Mouse (Mus musculus) heart, postnatal 0 days (tissue): ENCODE data around the gene Lin28a. TPM values are rescaled to one million over a fixed set of nuclear protein-coding genes. Genes with fewer than 3 reads are reported as not detected.
A peak's percentile ranks its signal among the peaks of the same experiment; 100 is the strongest.

Experiments
- ATAC-seq: fragments of 200-750 bp; cut with Nextera tagmentation; 2 replicates; pipeline ENCODE4 v1.8.0; 2017; ENCODE audit warnings: low read depth, moderate number of reproducible peaks, moderate library complexity; ENCODE audit not compliant: insufficient read depth
- DNase-seq: peaks from one replicate; pipeline ENCODE4 v3.0.0-alpha.2; 2016; ENCODE audit warnings: low spot score
- H3K27ac ChIP-seq: fragments of 300-500 bp; sonication (generic); 2 replicates; pipeline ENCODE4 v1.5.1; 2014; ENCODE audit warnings: low read depth, mild to moderate bottlenecking
- H3K27me3 ChIP-seq: fragments of 300-500 bp; sonication (generic); 2 replicates; pipeline ENCODE4 v1.6.1; 2014; ENCODE audit warnings: low read length, mixed read lengths; ENCODE audit not compliant: control insufficient read depth, insufficient read depth
- H3K36me3 ChIP-seq: fragments of 300-500 bp; sonication (generic); replicated peaks from 2 replicates; pipeline ENCODE4 v1.6.1; 2014; ENCODE audit warnings: low read length, mixed read lengths; ENCODE audit not compliant: control insufficient read depth, insufficient read depth
- H3K4me1 ChIP-seq: fragments of 300-500 bp; sonication (generic); 2 replicates; pipeline ENCODE4 v1.6.1; 2014; ENCODE audit warnings: antibody characterized with exemption; ENCODE audit not compliant: control insufficient read depth, insufficient read depth
- H3K4me2 ChIP-seq: fragments of 300-500 bp; sonication (generic); 2 replicates; pipeline ENCODE4 v1.6.1; 2014; ENCODE audit warnings: low read depth, mild to moderate bottlenecking, low read length, moderate library complexity
- H3K4me3 ChIP-seq: fragments of 300-500 bp; sonication (generic); 2 replicates; pipeline ENCODE4 v1.5.1; 2014; ENCODE audit warnings: low read depth, low read length
- H3K9ac ChIP-seq: fragments of 300-500 bp; sonication (generic); replicated peaks from 2 replicates; pipeline ENCODE4 v1.6.1; 2014; ENCODE audit warnings: low read depth, low read length, mixed read lengths
- H3K9me3 ChIP-seq: fragments of 300-500 bp; sonication (generic); replicated peaks from 2 replicates; pipeline ENCODE4 v1.6.1; 2016; ENCODE audit warnings: low read length; ENCODE audit not compliant: control insufficient read depth
- CTCF ChIP-seq: IDR thresholded peaks from 2 replicates; pipeline ENCODE4 v1.5.1; 2016; ENCODE audit warnings: antibody characterized with exemption, control low read depth, low read depth
- EP300 ChIP-seq: IDR thresholded peaks from 2 replicates; pipeline ENCODE4 v1.6.1; 2016; ENCODE audit warnings: antibody characterized with exemption, low read depth
- WGBS: fragments of 180-500 bp; shearing (Covaris S2); extraction: QIAGEN DNeasy Blood & Tissue Kit; methylation state at CpG from one replicate; pipeline ENCODE4 v1.1.7; 2014; 5-methylcytosine and 5-hydroxymethylcytosine counted together
- polyA plus RNA-seq: library from polyadenylated mRNA; unstranded; fragments of >200 nt; fragmentation: Nextera tagmentation; extraction: Ambion mirVana; gene quantifications from 2 replicates; pipeline ENCODE4 v1.2.1, GENCODE M21; 2015
- total RNA-seq: library from RNA; depleted of rRNA; stranded (reverse); fragments of >200 nt; gene quantifications from 2 replicates; pipeline ENCODE4 v1.2.3, GENCODE M21; 2014; ENCODE audit warnings: low replicate concordance

The Lin28a gene
- total and polyA plus RNA-seq, 2 experiments from 2014 or later, result 0.10 TPM; not detected in 1

GRCm38 (mm10) chr4:134019210-134019609, 569 bp upstream of the Lin28a start:
- no peak overlapping the region for H3K27ac ChIP-seq
- TF ChIP-seq CTCF, result no peak
- TF ChIP-seq EP300, result no peak
- H3K4me2 ChIP-seq, result no peak overlapping the region
- WGBS, result 0% methylated on average over 7 of the region's 10 CpGs
- H3K27me3 ChIP-seq, result peaks cover 58% of the 10 kb centered on the region
- H3K36me3 ChIP-seq, result no peaks in the 10 kb centered on the region
- no peak for ATAC-seq
- DNase-seq, result no peak
- no peak overlapping the region for H3K4me3 ChIP-seq
- no peak overlapping the region for H3K9ac ChIP-seq
- H3K9me3 ChIP-seq, result no peaks in the 10 kb centered on the region
- H3K4me1 ChIP-seq, result no peaks in the 10 kb centered on the region

GRCm38 (mm10) chr4:134018038-134018778, 433 bp downstream of the Lin28a start:
- 1% methylated on average over 46 of the region's 46 CpGs for WGBS
- Histone ChIP-seq H3K9me3 (no peaks in the 10 kb centered on the region), H3K27me3 (peaks cover 55% of the 10 kb centered on the region), H3K27ac (no peak overlapping the region), H3K4me1 (0 out of 2 replicates have a peak, but pooled peaks cover 1% of the 10 kb centered on the region), H3K4me3 (peak overlapping the region; percentile 16; the same call in 1 of the 2 replicates), H3K36me3 (no peaks in the 10 kb centered on the region), H3K9ac (no peak overlapping the region), H3K4me2 (peak overlapping the region; percentile 10)
- ATAC-seq (no peak), DNase-seq (no peak)
- TF ChIP-seq EP300 (no peak), CTCF (no peak)

DNA sequence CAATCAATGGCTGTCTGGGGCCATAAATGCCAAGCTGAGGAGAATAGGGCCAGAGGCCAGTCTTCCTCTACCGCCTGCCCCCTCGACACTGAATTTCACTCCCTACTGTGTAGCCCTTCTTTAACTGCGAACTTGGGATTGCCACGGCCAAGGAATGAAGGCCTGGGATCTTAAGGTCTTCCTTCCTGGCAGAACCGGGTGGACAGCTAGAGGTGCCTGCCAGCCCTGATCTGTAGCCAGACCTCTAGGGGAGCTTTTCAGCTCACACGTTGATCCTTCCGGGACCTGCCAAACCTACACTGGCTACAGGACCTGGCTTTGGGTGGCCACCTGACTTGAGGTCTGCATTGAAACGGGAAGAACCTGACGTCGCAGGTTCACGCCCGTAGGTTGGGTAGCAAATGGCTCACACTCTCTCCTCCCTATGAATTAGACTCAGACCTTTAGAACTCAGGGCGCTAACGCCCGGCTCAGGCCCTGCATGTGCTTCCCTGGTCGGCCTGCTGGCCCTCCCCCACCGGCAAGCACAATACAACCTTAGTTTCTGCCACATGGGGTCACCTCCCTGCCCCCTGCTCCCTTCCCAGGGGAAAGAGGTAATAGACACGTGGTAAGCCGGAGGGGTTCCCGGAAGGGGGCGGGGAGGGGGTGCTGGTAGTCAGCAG, 1.3 kb downstream of the Lin28a start:
- H3K4me2 ChIP-seq, result no peak overlapping the region; the same call in 1 of the 2 replicates
- peak overlapping the region; percentile 16 for H3K4me3 ChIP-seq
- H3K27me3 ChIP-seq, result peaks cover 55% of the 10 kb centered on the region
- H3K27ac ChIP-seq, result no peak overlapping the region
- TF ChIP-seq CTCF, result no peak
- TF ChIP-seq EP300, result no peak
- no peak for DNase-seq
- no peaks in the 10 kb centered on the region for H3K36me3 ChIP-seq
- peaks cover 9% of the 10 kb centered on the region; the same call in 1 of the 2 replicates for H3K4me1 ChIP-seq
- 4% methylated on average over 21 of the region's 21 CpGs for WGBS
- no peaks in the 10 kb centered on the region for H3K9me3 ChIP-seq
- ATAC-seq, result no peak
- no peak overlapping the region for H3K9ac ChIP-seq

DNA sequence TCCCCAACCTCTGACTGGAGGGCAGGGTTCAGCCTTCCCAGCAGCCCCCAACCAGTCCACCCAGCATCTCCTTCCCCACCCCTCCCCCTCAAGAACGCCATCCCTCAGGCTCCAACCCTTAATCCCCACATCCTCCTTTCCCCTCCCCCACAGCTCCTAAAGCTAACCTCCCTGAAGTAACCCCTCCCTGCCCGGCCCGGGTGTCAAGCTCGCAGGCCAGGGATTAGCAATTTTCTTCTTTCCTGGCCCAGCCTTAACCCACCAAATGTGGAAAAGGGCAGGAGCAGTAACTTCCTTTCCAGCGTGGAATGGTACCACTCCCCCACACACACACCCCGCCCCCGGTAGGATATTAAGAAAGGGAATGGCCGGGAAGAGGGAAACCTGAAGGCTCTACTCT, 1.9 kb downstream of the Lin28a start:
- Histone ChIP-seq H3K4me2 (no peak overlapping the region), H3K27ac (no peak overlapping the region), H3K27me3 (peaks cover 55% of the 10 kb centered on the region), H3K36me3 (no peaks in the 10 kb centered on the region), H3K9ac (no peak overlapping the region), H3K4me3 (no peak overlapping the region), H3K4me1 (peaks cover 10% of the 10 kb centered on the region), H3K9me3 (no peaks in the 10 kb centered on the region)
- DNase-seq (no peak), ATAC-seq (no peak)
- 5% methylated on average over 8 of the region's 8 CpGs for WGBS
- TF ChIP-seq CTCF (no peak), EP300 (no peak)

DNA sequence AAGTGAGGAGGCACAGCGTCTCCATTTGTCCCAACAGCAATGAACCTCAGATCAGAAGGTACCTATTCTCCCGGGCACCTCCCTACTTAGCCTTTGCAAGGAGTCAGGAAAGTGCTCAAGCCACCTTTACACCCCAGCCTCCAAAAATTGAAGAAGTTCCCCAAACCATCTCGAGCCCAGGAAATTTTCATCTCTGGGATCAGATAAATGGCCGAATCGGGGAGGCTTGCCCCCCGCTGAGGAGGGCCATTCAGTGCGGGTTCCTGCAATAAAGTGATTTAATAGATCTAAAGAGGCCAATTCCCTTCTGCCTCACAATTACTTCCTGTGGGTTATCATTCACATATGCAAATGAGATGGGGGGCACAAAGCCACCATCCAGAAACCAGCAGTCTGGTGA, 2.4 kb downstream of the Lin28a start:
- DNase-seq (no peak), ATAC-seq (no peak)
- TF ChIP-seq CTCF (no peak), EP300 (no peak)
- no peak overlapping the region for H3K4me2 ChIP-seq
- no peaks in the 10 kb centered on the region for H3K9me3 ChIP-seq
- H3K27me3 ChIP-seq, result peaks cover 55% of the 10 kb centered on the region
- H3K4me3 ChIP-seq, result no peak overlapping the region
- H3K4me1 ChIP-seq, result peaks cover 14% of the 10 kb centered on the region
- H3K9ac ChIP-seq, result no peak overlapping the region
- no peaks in the 10 kb centered on the region for H3K36me3 ChIP-seq
- 19% methylated on average over 7 of the region's 7 CpGs for WGBS
- no peak overlapping the region for H3K27ac ChIP-seq
